In the genomic region with DNA sequence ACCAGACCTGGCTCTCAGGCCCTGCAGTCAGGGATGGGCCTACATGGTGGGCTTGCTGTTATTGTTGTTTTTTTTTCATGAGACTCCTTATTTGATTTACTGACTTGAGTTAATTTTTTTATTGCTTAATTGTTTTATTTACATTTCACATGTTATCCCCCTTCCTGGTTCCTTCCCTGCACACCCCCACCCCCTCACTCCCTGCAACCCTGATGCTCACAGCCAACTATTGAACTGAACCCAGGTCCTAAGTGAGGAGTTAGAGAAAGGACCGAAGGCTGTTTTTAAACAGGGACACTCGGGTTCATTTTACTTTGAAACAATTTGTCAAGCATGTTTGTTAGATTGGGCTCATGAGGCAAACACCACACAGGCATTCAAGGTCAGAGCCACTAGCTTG, we compare ENCODE assay signal across 7 mouse cellular contexts.
DNase-seq lines count a peak whose midpoint lies in the region.

No protein-coding gene starts in this region.

- DNase-seq in adrenal gland, postnatal 25 days, result peak; percentile 9
- DNase-seq in gastrocnemius, postnatal 10 days, result peak; percentile 22
- peak; percentile 7 for DNase-seq in heart, postnatal 4 days
- DNase-seq in kidney, postnatal 4 days, result peak; percentile 37 to 47
- DNase-seq in lung, postnatal 4 days, result peak; percentile 23 to 31
- peak; percentile 1 for DNase-seq in right cerebral cortex, postnatal 4 days
- peak; percentile 13 for DNase-seq in thymus, postnatal 4 days

Comparison
In these comparisons a context has a peak if more than half of its experiments do, and no peak if none do; other contexts are left out.
1. Peak in every context shown above with its lines: DNase-seq.